Mouse (Mus musculus) cerebellum, adult 2 months (tissue): ENCODE measurements around the gene Nipa1.

Experiments used
- CTCF ChIP-seq: fragments of 200-500 bp; IDR thresholded peaks from 2 replicates; pipeline ENCODE4 v1.5.1; 2011; ENCODE audit warnings: low read depth, mild to moderate bottlenecking, control low read depth, low read length, moderate library complexity, borderline replicate concordance; ENCODE audit not compliant: insufficient read depth
- POLR2A ChIP-seq: fragments of 200-500 bp; IDR thresholded peaks from 2 replicates; pipeline ENCODE4 v1.6.1; 2011; ENCODE audit warnings: low read length, control low read depth, borderline replicate concordance; ENCODE audit not compliant: insufficient read depth

GRCm38 (mm10) chr7:56017761-56018160 lies 2.0 kb downstream of the Nipa1 start:
- TF ChIP-seq CTCF (no peak), POLR2A (no peak)
